Mouse (Mus musculus) G1E (cell line): Measurements from ENCODE around the gene Rfc2. TPM values are rescaled to one million over a fixed set of nuclear protein-coding genes. Genes with fewer than 3 reads are reported as not detected.
A peak's percentile ranks its signal among the peaks of the same experiment; 100 is the strongest.

Experiments used
- ATAC-seq: 2 replicates; pipeline ENCODE4 v1.8.0; 2016; ENCODE audit warnings: mild to moderate bottlenecking; ENCODE audit not compliant: insufficient number of reproducible peaks, poor library complexity, low FRiP score, severe bottlenecking; ENCODE audit errors: extremely low read depth
- DNase-seq: peaks from one replicate; pipeline ENCODE4 v3.0.0; 2012; ENCODE audit warnings: low spot score
- H3K27me3 ChIP-seq: 2 replicates; pipeline ENCODE4 v1.6.1; 2012; ENCODE audit warnings: mild to moderate bottlenecking, low read length, inconsistent platforms; ENCODE audit not compliant: insufficient read depth
- H3K36me3 ChIP-seq: replicated peaks from 2 replicates; pipeline ENCODE3; 2012; ENCODE audit warnings: mild to moderate bottlenecking, inconsistent platforms
- H3K4me1 ChIP-seq: 2 replicates; pipeline ENCODE4 v1.6.1; 2012; ENCODE audit warnings: low read depth, low read length, inconsistent platforms, mixed read lengths; ENCODE audit not compliant: insufficient read depth
- H3K4me3 ChIP-seq: 2 replicates; pipeline ENCODE4 v1.5.1; 2012; ENCODE audit warnings: low read depth, mild to moderate bottlenecking, inconsistent platforms, low read length, moderate library complexity, mixed read lengths
- H3K9me3 ChIP-seq: replicated peaks from 2 replicates; pipeline ENCODE4 v1.6.1; 2012; ENCODE audit warnings: inconsistent platforms
- CTCF ChIP-seq: IDR thresholded peaks from 2 replicates; pipeline ENCODE4 v1.5.1; 2012; ENCODE audit warnings: low read depth, low read length, inconsistent platforms, mixed read lengths
- GATA1 ChIP-seq: IDR thresholded peaks from 2 replicates; pipeline ENCODE4 v1.6.1; 2012; ENCODE audit warnings: borderline replicate concordance, low read length, inconsistent platforms, mixed read lengths
- GATA2 ChIP-seq: IDR thresholded peaks from 2 replicates; pipeline ENCODE4 v1.6.1; 2012; ENCODE audit warnings: low read depth, low read length, inconsistent platforms, borderline replicate concordance
- POLR2AphosphoS5 ChIP-seq: IDR thresholded peaks from 2 replicates; pipeline ENCODE4 v1.6.1; 2012; ENCODE audit warnings: low read depth, low read length, inconsistent platforms; ENCODE audit not compliant: insufficient replicate concordance
- TAL1 ChIP-seq: conservative IDR thresholded peaks from 2 replicates; pipeline ENCODE4 v1.6.1; 2012; ENCODE audit warnings: low read depth, low read length, inconsistent platforms, mixed read lengths
- polyA plus RNA-seq: library from polyadenylated mRNA; stranded (reverse); fragments of >175 nt; gene quantifications from 2 replicates; pipeline ENCODE4 v1.2.3, GENCODE M21; 2012
- total RNA-seq, 2 experiments: library from RNA; stranded (forward) in 1 of 2; stranded (reverse) in 1 of 2; fragments of 200-1000 nt in 1 of 2; fragments of >200 nt in 1 of 2; fragmentation: Nextera tagmentation in 1 of 2; gene quantifications; 2 replicates each; pipeline ENCODE4 v1.2.3; 2014 to 2017

Gene Rfc2
- total and polyA plus RNA-seq, 3 experiments = 85.2 to 259 (median 230) TPM

DNA sequence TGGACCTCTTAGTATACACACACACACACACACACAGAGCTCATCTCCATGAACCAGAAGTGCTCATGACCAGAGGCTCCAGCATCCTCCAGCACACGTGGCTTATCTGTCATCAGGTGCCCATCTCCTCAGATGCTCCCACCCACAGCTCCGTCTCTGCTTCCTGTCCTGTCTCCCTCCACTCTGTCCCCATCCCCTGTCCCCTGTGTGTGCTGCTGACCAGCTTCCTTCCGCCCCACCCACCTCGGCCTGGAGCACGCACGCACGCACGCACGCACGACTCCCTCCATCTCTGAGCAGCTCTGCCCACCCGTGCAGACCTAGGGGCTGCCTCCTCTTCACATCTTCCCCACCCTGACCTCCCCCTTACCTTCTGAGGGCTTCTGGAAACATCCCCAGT is 23.2 kb downstream of the Rfc2 start:
- H3K36me3 ChIP-seq = peaks cover 10% of the 10 kb centered on the region
- H3K27me3 ChIP-seq = peaks cover 28% of the 10 kb centered on the region; the same call in 1 of the 2 replicates
- no peak for ATAC-seq
- no peaks in the 10 kb centered on the region for H3K9me3 ChIP-seq
- no peak overlapping the region for H3K4me3 ChIP-seq
- no peak for DNase-seq
- no peak for TF ChIP-seq POLR2AphosphoS5
- TF ChIP-seq GATA2 = no peak
- no peak for TF ChIP-seq TAL1
- TF ChIP-seq GATA1 = no peak
- TF ChIP-seq CTCF = no peak
- peaks cover 28% of the 10 kb centered on the region for H3K4me1 ChIP-seq

DNA sequence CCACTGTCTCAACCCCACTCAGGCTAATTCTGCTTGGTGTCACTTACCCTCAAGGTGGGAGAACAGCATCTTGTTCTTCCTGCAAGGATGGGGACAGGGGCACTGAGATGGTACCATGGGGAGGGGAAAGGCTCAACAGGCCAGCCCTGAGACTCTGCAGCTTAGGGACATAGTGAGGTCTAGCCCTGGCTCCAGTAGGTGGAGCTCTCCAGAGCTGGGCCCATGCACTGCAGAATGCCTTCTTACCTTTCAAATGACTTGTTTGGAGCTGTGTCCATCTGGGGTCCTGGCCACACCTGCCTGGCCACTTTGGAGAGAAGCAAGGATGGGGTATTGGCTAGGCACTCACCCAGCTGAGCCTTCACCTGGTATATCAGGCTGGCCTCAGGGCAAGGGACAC is 25.1 kb downstream of the Rfc2 start:
- Histone ChIP-seq H3K9me3 (no peaks in the 10 kb centered on the region), H3K4me3 (no peak overlapping the region), H3K4me1 (peaks cover 28% of the 10 kb centered on the region), H3K36me3 (peaks cover 2% of the 10 kb centered on the region), H3K27me3 (peaks cover 34% of the 10 kb centered on the region; the same call in 1 of the 2 replicates)
- no peak for DNase-seq
- ATAC-seq = no peak
- TF ChIP-seq POLR2AphosphoS5 (no peak), CTCF (no peak), TAL1 (no peak), GATA2 (no peak), GATA1 (no peak)

DNA sequence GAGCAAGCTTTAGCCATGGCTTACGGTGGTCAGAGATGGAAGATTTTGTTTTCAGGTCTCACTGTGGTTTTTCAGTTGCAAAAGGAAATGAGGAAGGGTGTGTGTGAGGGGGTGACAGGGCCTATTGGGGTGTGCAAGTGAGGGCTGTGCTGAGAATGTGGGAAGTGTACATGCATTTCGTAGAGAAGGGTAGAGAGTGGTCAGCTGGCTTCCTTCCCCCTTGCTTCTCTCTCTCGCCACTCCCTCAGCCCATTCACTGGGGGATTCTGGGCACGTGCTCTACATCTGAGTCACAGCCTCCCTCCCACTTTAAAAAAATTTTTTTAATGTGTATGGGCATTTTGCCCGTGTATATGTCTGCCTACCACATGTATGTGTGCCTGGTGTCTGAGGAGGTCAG is 26.0 kb downstream of the Rfc2 start:
- DNase-seq = no peak
- H3K4me3 ChIP-seq = no peak overlapping the region
- H3K9me3 ChIP-seq = no peaks in the 10 kb centered on the region

DNA sequence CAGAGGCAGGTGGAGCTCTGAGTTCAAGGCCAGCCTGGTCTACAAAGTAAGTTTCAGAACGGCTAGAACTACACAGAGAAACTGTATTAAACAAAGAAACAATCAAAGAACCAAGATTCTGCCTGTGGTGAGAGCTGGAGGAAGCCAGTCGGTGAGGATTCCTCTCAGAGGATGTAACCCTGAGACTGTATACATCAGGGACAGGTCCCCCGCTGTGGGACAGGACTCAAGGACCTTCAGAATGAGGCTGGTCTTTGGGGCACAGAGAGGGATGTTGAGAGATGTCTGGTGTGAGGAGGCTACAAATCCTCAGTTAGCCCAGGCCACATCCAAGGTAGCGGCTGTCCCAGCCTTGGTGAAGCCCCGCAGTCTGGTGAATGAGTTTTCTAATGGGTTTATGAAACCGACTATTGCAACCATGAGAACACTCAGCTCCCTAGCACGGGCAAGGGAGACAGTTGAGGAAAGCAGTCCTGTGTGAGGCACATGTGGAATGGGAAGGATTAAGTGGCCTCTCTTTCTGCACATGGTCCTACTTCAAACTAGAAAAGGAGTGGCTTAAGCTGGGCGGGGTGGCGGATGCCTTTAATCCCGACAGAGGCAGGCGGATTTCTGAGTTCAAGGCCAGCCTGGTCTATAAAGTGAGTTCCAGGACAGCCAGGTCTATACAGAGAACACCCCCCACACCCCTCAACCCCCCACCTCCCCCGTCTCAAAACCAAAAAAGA is 28.9 kb downstream of the Rfc2 start:
- H3K27me3 ChIP-seq = peaks cover 18% of the 10 kb centered on the region; the same call in 1 of the 2 replicates
- H3K36me3 ChIP-seq = peaks cover 19% of the 10 kb centered on the region
- peaks cover 40% of the 10 kb centered on the region for H3K4me1 ChIP-seq
- ATAC-seq (no peak), DNase-seq (no peak)
- TF ChIP-seq GATA1 (no peak), TAL1 (no peak), GATA2 (no peak), POLR2AphosphoS5 (no peak), CTCF (no peak)
- no peak overlapping the region for H3K4me3 ChIP-seq
- H3K9me3 ChIP-seq = no peaks in the 10 kb centered on the region

More for the DNA sequence above, 26.0 kb downstream of the Rfc2 start:
- ATAC-seq = peak; percentile 69
- TF ChIP-seq POLR2AphosphoS5 (no peak), TAL1 (no peak), GATA2 (no peak)
- peaks cover 32% of the 10 kb centered on the region for H3K4me1 ChIP-seq
- peaks cover 2% of the 10 kb centered on the region for H3K36me3 ChIP-seq
- H3K27me3 ChIP-seq = peaks cover 34% of the 10 kb centered on the region; the same call in 1 of the 2 replicates

DNA sequence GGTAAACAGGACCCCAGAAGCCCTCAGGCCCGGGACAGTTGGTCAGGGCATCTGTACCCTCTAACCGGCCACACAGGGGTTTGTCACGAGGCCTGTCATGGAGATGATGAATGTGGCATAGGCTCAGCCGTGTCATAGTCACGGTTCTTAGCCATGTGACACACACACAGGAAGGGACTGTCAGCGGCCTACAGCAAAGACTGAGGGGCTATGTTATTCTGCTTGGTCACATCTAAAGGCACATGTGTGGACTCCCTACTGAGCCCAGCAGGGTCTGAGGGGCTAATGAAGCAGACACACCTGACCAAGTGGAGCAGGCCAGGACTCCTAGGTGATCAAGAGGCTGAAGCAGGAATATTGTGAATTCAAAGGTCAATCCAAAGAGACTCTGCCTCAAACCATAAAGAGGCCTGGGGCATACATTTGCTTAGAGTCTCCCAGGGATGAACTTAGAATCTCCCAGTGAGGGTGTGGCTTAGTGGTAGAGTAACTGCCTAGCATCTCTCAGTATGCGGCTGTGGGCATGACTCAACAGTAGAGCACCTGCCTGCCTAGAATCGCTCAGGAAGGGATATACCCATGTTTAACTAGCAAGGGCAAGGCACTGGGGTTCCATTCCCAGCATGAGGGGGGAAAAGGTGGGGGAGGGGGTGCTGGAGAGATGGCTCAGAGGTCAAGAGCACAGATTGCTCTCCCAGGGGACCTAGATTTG is 30.8 kb downstream of the Rfc2 start:
- ATAC-seq (no peak), DNase-seq (no peak)
- TF ChIP-seq CTCF = no peak
- no peak for TF ChIP-seq POLR2AphosphoS5
- no peak for TF ChIP-seq GATA2
- TF ChIP-seq GATA1 = no peak
- no peak for TF ChIP-seq TAL1
- H3K4me3 ChIP-seq = no peak overlapping the region
- H3K9me3 ChIP-seq = no peaks in the 10 kb centered on the region
- H3K27me3 ChIP-seq = peaks cover 13% of the 10 kb centered on the region; the same call in 1 of the 2 replicates
- peaks cover 31% of the 10 kb centered on the region for H3K4me1 ChIP-seq
- peaks cover 33% of the 10 kb centered on the region for H3K36me3 ChIP-seq

DNA sequence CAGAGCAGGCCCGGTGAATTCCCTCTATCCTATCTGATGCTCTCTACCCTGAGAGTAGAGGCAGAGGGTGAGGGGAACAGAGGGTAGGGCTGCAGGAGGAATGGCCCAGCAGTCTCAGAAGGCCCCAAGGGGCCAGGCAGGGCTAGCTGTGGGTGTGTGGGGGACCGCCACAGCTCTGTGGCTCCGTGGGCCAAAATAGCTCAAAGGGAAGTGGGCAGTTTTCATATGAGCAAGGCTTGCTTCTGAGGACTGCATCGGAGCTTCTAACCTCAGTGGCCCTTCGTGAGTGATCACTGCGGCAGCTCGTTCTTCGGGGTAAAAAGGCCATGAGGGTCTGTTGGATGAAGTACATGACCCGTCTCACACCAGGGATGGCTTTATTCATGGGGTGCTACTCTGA is 32.6 kb downstream of the Rfc2 start:
- H3K27me3 ChIP-seq = peaks cover 8% of the 10 kb centered on the region; the same call in 1 of the 2 replicates
- ATAC-seq = no peak
- TF ChIP-seq POLR2AphosphoS5 (no peak), CTCF (no peak), GATA2 (no peak), GATA1 (no peak), TAL1 (no peak)
- H3K4me3 ChIP-seq = no peak overlapping the region
- H3K9me3 ChIP-seq = no peaks in the 10 kb centered on the region
- peaks cover 19% of the 10 kb centered on the region for H3K4me1 ChIP-seq
- peaks cover 50% of the 10 kb centered on the region for H3K36me3 ChIP-seq
- DNase-seq = no peak
